Mouse (Mus musculus) E14TG2a.4 (cell line): ENCODE data around the gene Wnt1.
A peak's percentile ranks its signal among the peaks of the same experiment; 100 is the strongest.

Experiments
- CTCF ChIP-seq: conservative IDR thresholded peaks from 2 replicates; pipeline ENCODE4 v1.5.1; 2014; ENCODE audit warnings: low read length
- NANOG ChIP-seq: IDR thresholded peaks from 2 replicates; pipeline ENCODE4 v1.6.1; 2014; ENCODE audit warnings: borderline replicate concordance, low read length, mixed read lengths

DNA sequence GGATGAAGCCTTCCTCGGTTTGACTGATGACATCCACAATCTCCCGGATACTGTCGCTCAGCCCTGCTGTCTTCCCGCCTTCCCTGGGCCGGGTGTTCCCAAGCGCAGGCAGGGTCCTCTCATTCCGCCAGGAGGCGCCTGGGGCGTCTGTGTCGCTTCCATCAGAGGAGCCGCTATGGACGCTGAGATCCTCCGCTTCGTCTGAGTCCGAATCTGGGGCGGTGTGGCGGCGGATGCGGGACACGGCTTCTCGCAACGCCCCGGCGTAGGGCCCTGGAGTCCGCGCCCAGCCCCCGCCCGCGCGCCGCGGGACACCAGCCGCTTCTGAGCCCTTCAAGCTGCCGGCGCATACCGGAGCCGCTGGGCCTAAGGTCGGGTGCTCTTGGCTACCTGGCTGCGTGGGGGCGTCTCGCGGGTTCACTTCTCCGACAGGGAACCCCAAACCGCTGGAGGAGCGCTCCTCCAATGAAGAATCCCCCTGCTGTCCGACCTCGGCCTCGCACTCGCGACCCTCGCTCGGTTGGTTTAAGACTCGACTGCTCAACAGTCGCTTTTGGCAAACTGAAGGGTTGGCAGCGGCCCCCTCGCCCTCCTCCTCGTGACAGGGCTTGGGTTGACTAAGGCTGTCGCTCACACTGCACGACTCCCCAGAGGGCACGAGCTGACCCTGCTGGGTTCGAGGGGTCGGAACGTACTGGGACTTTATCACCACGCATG lies 15.8 kb downstream of the Wnt1 start:
- TF ChIP-seq CTCF (peak; percentile 27), NANOG (no peak)
